Mouse (Mus musculus) ES-CJ7 (cell line): Measurements from ENCODE around the gene Taar1.

Source experiments
- DNase-seq: peaks from one replicate; pipeline ENCODE4 v3.0.0; 2011; ENCODE audit warnings: low read depth, low spot score

Gene Taar1

DNA sequence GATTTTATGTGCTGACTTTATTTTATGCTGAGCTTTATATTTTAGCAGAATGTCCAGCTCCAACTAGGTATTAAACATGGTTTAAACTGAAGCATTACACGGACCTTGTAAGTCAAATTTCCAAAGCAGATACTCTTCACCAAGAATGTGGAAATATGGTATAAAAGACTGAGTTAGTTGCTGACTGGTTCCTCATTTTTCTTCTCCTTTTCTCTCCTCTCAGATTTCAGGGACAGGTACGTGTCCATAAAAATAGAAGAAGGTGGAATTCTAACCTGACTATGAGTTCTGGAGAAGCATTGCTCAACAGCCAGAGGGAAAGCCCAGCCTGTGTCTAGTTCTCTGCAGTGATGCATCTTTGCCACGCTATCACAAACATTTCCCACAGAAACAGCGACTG lies at the start of gene Taar1:
Gene Taar1, plus strand, starts transcription at position 301 of the 400 bp plus-strand sequence.
- DNase-seq: no peak

DNA sequence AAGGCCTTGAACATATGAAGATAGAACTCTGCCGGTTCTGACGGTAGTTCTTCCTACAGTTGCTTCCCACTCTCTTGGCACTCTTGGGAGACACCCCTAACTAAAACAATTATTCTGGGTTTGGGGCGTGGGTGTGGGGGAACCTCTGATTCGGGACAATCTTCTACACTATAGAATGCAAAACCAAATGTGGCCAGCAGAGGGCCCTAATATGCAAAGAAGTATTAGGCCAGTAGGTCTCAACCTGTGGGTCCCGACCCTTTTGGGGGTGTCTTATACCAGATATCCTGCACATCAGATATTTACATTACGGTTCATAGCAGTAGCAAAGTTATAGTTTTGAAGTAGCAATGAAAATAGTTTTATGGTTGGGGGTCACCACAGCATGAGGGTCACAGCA lies 39.5 kb upstream of the Taar1 start:
- no peak for DNase-seq

- DNase-seq: no peak
Measured at GRCm38 (mm10) chr10:23884910-23885309, 35.2 kb upstream of the Taar1 start.

DNA sequence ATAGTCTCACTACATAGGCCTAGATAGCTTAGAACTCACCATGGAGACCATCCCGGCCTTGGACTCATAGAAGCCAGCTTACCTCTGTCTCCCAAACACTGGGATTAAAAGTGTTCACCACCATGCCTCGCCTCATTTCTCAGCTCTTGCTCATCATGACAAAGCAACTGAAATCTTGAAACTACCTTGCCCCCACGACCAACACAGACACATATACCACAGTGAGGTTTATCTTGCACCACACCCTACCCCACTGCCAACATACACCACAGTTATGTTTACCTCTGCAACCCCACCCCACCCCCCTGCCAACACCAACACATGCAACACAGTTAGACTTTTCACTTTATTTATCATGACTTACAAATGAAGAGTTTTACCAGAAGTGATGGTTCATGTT lies 34.1 kb upstream of the Taar1 start:
- no peak for DNase-seq

DNA sequence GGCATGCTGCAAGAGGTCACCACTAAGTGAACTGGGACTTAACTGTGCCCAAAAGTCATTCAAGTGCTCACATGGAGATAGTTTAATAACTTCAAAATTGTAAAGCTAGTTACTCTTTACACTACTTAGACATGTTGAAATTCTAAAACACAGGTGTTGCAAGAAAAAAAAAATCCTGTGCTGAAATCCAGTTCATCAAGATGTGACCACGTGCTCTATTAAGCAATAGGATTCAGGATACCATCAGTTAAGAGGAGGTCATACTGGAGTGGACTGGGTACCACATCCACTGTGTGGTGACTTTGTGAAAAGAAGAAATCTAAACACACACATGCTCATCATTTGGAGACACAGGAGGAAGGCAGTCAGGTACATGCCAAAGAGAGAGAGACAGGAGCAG lies 27.2 kb upstream of the Taar1 start:
- no peak for DNase-seq

- no peak for DNase-seq
Measured at GRCm38 (mm10) chr10:23894601-23895349, 25.4 kb upstream of the Taar1 start, which contains the start of gene Vnn1. Vnn1 (plus strand) TSS chr10:23894688.

- no peak for DNase-seq
Measured at GRCm38 (mm10) chr10:23895376-23895775, 24.8 kb upstream of the Taar1 start.

DNA sequence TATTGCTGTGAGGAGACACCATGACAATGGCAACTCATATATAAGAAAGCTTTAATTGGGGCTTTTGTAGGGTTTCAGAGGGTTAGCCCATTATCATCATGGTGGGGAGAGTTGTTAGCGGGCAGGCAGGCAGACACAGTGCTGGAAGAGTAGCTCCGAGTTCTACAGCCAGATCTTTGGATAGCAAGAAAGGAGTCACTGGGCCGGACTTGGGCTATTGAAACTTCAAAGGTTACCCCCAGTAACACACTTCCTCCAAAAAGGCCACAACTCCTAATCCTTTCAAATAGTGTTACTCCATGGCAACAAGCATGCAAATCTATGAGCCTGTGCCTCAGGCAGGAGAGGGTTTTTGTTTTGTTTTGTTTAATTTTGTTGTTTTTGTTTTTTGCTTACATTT lies 19.0 kb upstream of the Taar1 start:
- no peak for DNase-seq

DNA sequence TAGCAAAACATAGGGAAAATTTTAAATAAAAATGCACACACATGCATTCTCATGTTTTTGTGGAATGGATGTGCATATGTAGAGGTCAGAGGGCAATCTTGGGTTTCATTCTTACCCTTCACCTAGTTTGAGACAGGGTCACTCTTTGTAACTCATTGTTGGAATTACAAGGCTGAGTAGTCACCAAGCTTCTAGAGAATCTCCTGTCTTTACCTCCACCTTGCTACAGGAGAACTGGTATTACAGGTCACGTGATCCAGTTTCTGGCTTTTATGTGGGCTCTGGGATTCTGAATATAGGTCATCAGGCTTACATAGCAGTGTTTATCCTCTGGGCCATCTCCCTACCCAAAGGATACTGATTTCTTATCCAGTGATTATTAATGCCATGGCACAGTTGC lies 14.5 kb upstream of the Taar1 start:
- DNase-seq: no peak

DNA sequence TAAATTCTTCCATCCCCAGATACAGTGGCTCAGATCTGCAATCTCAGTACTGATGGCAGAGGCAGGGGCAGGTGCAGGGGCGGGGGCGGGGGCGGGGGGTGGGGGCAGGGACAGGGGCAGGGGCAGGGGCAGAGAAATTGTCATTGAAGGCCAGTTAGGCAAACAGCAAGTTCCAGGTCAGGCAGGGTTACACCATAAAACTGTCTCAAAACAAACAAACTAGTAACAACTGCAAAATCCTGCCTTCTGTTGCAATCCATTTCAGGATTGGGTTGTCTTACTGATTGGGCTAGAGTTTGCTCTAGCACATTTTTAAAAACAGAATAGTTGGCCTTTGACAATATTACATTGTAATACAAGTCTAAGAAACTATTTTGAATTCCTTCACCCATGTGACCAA lies 2.3 kb downstream of the Taar1 start:
- no peak for DNase-seq

GRCm38 (mm10) chr10:23923941-23924340 lies 3.8 kb downstream of the Taar1 start:
- DNase-seq: no peak

- DNase-seq: peak; percentile 43
Measured at GRCm38 (mm10) chr10:23937613-23938012, 17.5 kb downstream of the Taar1 start.

DNA sequence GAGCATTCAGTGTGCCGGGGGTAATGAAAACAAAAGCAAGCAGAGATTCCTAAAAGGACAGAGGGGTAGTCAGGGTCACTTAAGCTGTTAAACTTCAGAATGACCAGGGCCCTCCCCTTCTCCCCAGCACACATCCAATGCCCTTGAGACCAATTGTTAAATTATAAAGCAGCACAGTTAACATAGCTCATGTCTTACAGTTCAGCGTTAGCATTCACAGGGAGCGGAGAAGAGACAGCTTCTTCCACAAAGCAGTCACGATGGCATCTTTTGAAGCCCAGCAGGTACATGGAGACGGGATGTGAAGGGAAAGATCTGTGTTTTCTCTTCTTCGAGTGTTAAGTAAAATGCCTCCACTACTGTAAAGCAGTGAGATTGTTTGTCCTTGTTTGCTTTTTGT lies 18.2 kb downstream of the Taar1 start, which contains the start of gene Taar2:
Gene Taar2, plus strand, starts transcription at position 261 of the 400 bp plus-strand sequence.
- no peak for DNase-seq

GRCm38 (mm10) chr10:23942465-23942864 lies 22.3 kb downstream of the Taar1 start:
- DNase-seq: peak; percentile 87

DNA sequence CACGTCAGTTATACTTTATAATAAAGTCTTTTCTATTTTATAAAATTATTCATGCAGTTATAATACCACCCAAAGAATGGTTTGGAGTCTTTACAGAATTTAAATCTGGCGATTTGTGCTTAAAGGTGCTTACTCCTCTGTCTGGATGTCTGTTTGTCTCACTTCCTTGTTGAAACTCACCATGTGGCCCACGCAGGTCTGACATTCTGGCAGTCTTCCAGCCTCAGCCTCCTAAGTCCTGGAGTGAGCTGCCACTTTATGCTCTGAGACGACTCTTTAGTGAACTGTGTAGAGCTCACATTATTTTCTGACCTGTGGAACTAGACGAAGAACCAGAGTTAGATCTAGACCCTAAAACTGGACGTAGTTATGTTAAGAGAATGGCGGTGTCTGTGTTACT lies 27.9 kb downstream of the Taar1 start:
- no peak for DNase-seq

GRCm38 (mm10) chr10:23949508-23950005 lies 29.4 kb downstream of the Taar1 start, which contains the start of gene Taar3:
Taar3 (plus strand) TSS chr10:23949558.
- no peak for DNase-seq

DNA sequence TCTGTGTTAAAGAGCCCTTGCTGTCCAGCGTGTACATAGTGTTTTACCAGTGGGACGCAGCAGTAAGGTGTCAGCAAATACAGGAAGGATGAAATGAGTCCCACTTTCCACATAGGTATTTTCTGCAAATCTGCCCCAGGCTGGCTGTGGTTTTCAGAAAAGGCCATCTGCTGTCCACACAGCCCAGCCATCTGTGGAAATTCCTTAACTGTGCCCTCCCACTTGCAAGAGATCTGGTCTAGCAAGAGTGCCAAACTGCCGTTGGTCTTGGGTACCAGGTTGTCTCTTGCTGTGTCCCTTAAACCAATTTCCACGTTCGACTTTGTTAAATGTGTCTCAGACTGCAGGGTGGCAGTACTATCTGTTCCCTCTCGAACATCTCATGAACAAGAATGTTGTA lies 31.6 kb downstream of the Taar1 start:
- no peak for DNase-seq

- no peak for DNase-seq
Measured at GRCm38 (mm10) chr10:23959071-23959470, 38.9 kb downstream of the Taar1 start.

DNA sequence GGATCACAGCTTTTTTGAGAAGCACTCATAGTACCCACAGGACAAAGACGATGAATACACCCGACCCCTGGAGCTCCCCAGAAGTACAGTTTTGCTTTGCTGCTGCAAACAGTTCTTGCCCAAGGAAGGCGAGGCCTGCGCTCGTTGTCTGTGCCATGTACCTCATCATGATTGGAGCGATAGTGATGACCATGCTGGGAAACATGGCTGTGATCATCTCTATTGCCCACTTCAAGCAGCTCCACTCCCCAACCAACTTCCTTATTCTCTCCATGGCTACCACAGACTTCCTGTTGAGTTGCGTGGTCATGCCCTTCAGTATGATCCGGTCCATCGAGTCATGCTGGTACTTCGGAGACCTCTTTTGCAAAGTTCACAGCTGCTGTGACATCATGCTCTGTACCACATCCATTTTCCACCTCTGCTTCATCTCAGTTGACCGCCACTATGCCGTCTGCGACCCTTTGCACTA lies 40.3 kb downstream of the Taar1 start, which contains the start of gene Taar4:
Gene Taar4, plus strand, starts transcription at position 51 of the 472 bp plus-strand sequence.
- no peak for DNase-seq

- DNase-seq: no peak
Measured at GRCm38 (mm10) chr10:23963444-23963843, 43.3 kb downstream of the Taar1 start.

DNA sequence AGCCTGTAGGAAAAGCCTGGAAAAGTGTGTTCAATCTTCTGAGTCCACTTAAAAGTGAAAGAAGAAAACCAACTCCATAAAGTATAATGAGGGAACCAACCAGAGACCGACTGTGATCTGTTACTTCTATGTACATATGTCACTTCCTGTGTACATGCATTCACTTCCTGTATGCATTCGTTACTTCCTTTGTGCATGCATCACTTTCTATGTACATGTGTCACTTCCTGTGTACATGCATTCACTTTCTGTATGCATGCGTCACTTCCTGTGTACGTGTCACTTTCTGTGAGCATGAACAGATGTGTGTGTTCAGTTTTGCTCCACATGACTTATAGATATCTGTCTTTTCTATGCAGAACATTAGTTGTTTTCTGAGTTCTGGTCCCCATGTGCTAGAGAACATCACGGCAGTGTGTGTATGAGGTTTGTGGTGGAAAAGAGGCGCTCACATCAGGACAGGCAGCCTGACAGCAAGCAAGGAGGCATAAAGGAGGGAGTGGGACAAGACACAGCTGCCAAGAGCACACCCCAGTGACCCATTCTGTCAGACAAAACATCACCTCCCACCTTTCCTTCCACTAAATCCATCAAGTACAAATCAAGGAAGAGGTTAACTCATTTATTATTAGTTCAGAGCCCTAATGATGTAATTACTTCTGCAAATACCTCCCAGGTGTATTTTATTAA lies 44.9 kb downstream of the Taar1 start:
- DNase-seq: no peak

DNA sequence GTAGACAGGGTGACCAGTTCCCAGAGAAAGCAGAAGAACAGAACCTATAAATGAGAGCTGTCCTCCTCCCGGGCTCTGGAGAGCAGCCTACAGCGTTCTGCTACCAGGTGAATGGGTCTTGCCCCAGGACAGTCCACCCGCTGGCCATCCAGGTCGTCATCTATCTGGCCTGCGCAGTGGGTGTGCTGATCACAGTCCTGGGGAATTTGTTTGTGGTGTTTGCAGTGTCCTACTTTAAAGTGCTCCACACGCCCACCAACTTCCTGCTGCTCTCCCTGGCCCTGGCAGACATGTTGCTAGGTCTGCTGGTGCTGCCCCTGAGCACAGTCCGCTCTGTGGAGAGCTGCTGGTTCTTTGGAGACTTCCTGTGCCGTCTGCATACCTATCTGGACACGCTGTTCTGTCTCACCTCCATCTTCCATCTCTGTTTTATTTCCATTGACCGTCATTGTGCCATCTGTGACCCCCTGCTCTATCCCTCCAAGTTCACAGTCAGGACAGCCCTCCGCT lies 50.6 kb downstream of the Taar1 start, which contains the start of gene Taar5:
Gene Taar5, plus strand, starts transcription at position 51 of the 510 bp plus-strand sequence.
- no peak for DNase-seq
